Mouse (Mus musculus): ENCODE results near the gene Gm20388.
A peak's percentile ranks its signal among the peaks of the same experiment; 100 is the strongest.
"Not testable (repeated sequence)": the region's sequence is repeated elsewhere in the genome, so short reads cannot be mapped to it uniquely, and the experiment has no call there.

Gene Gm20388

GRCm38 (mm10) chr8:123039376-123040109 lies 3128.9 kb downstream of the Gm20388 start:
- DNase-seq (ENCODE audit: low read depth in 2 of 2, low spot score in 2 of 2) = no peak

GRCm38 (mm10) chr8:123040110-123040650 lies 3129.5 kb downstream of the Gm20388 start:
- no peak for DNase-seq (ENCODE audit: low read depth in 2 of 2, low spot score in 2 of 2)

GRCm38 (mm10) chr8:123041008-123041773 lies 3130.6 kb downstream of the Gm20388 start:
- peak; percentile 68 to 76 for DNase-seq (ENCODE audit: low read depth in 2 of 2, low spot score in 2 of 2)

- DNase-seq (ENCODE audit: low read depth in 2 of 2, low spot score in 2 of 2) = no peak
Observed at GRCm38 (mm10) chr8:123041774-123042105, 3131.1 kb downstream of the Gm20388 start.

- DNase-seq (ENCODE audit: low read depth in 2 of 2, low spot score in 2 of 2) = peak; percentile 99
Observed at GRCm38 (mm10) chr8:123042158-123042973, 3131.7 kb downstream of the Gm20388 start, which contains the start of gene Ankrd11. TSS of gene Ankrd11 (minus strand) at chr8:123042277.

- DNase-seq (ENCODE audit: low read depth in 2 of 2, low spot score in 2 of 2) = no peak
Observed at GRCm38 (mm10) chr8:123042974-123043625, 3132.5 kb downstream of the Gm20388 start.

GRCm38 (mm10) chr8:123043941-123044340 lies 3133.3 kb downstream of the Gm20388 start:
- no peak for DNase-seq (ENCODE audit: low read depth in 2 of 2, low spot score in 2 of 2)

GRCm38 (mm10) chr8:123044743-123045425 lies 3134.2 kb downstream of the Gm20388 start:
- not testable (repeated sequence) for DNase-seq (ENCODE audit: low read depth in 2 of 2, low spot score in 2 of 2)

- no peak for DNase-seq (ENCODE audit: low read depth in 2 of 2, low spot score in 2 of 2)
Observed at GRCm38 (mm10) chr8:123046706-123047105, 3136.1 kb downstream of the Gm20388 start.

GRCm38 (mm10) chr8:123047827-123048226 lies 3137.2 kb downstream of the Gm20388 start:
- DNase-seq (ENCODE audit: low read depth in 2 of 2, low spot score in 2 of 2) = no peak

GRCm38 (mm10) chr8:123048402-123048801 lies 3137.8 kb downstream of the Gm20388 start:
- no peak for DNase-seq (ENCODE audit: low read depth in 2 of 2, low spot score in 2 of 2)

- peak; percentile 41 to 43 for DNase-seq (ENCODE audit: low read depth in 2 of 2, low spot score in 2 of 2)
Observed at GRCm38 (mm10) chr8:123051458-123051857, 3140.8 kb downstream of the Gm20388 start.

- no peak for DNase-seq (ENCODE audit: low read depth in 2 of 2, low spot score in 2 of 2)
Observed at GRCm38 (mm10) chr8:123062721-123063120, 3152.1 kb downstream of the Gm20388 start, which contains the start of gene Spg7. TSS of gene Spg7 (plus strand) at chr8:123062942.

GRCm38 (mm10) chr8:123064072-123064471 lies 3153.4 kb downstream of the Gm20388 start:
- no peak for DNase-seq (ENCODE audit: low read depth in 2 of 2, low spot score in 2 of 2)

- DNase-seq (ENCODE audit: low read depth in 2 of 2, low spot score in 2 of 2) = no peak
Observed at GRCm38 (mm10) chr8:123064809-123065213, 3154.2 kb downstream of the Gm20388 start.

- DNase-seq (ENCODE audit: low read depth in 2 of 2, low spot score in 2 of 2) = peak; percentile 88 to 89
Observed at GRCm38 (mm10) chr8:123065214-123066100, 3154.8 kb downstream of the Gm20388 start.

- DNase-seq (ENCODE audit: low read depth in 2 of 2, low spot score in 2 of 2) = no peak
Observed at GRCm38 (mm10) chr8:123066101-123066683, 3155.6 kb downstream of the Gm20388 start.

- no peak for DNase-seq (ENCODE audit: low read depth in 2 of 2, low spot score in 2 of 2)
Observed at GRCm38 (mm10) chr8:123071176-123071575, 3160.5 kb downstream of the Gm20388 start.

GRCm38 (mm10) chr8:123077213-123077612 lies 3166.6 kb downstream of the Gm20388 start:
- no peak for DNase-seq (ENCODE audit: low read depth in 2 of 2, low spot score in 2 of 2)
